Mouse (Mus musculus) cortical plate, adult 2 months (tissue): Measurements from ENCODE around the gene Pdp2.

ENCODE experiments used
- CTCF ChIP-seq: fragments of 200-500 bp; IDR thresholded peaks from 2 replicates; pipeline ENCODE4 v1.5.1; 2011; ENCODE audit warnings: mild to moderate bottlenecking, control low read depth, low read length; ENCODE audit not compliant: insufficient read depth; ENCODE audit errors: extremely low read depth
- POLR2A ChIP-seq: fragments of 200-500 bp; IDR thresholded peaks from 2 replicates; pipeline ENCODE4 v1.6.1; 2011; ENCODE audit warnings: mild to moderate bottlenecking, low read length, control low read depth; ENCODE audit not compliant: insufficient read depth; ENCODE audit errors: extremely low read depth

- TF ChIP-seq POLR2A (no peak), CTCF (no peak)
Observed at GRCm38 (mm10) chr8:104628402-104628801, 37.2 kb downstream of the Pdp2 start.
